Mouse (Mus musculus) testis, postnatal 14 days (tissue): ENCODE measurements around the gene Vwc2.

Experiments
- DNase-seq: peaks from one replicate; pipeline ENCODE4 v3.0.0; 2021; ENCODE audit warnings: low spot score

The Vwc2 gene

DNA sequence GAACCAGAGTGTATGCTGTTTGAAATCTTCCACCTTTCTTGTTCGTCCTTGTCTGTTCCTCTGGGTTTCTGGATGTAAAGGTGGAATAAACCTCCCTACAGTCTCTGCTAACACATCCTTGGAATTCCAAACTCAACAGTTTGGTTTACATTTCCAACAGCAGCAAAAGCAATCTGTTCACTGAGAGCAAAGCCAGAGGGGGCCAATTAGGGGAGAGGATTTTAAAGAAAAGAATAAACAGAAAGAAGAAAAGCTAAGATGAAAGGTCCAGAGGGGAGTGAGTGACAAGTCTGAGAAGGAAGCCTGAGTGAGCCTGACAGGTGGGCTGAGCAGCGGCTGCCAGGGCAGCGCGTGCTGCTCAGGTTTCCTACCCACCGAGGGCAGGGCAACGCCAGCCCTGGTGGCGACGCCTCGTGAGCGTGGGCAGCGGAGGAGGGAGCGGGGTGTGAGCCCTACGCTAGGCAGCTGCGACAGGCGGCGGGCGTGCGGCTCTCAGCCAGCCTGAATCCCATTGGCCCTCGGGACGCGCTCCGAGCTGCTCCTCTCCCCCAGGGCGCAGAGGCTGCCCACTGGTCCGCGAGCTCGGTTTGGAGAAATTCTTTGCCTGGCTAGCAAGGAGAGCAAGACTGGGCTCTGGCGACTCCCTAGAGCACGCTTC lies at the start of gene Vwc2:
TSS of gene Vwc2 (plus strand) at position 648 of the 658 bp plus-strand sequence.
- no peak for DNase-seq

DNA sequence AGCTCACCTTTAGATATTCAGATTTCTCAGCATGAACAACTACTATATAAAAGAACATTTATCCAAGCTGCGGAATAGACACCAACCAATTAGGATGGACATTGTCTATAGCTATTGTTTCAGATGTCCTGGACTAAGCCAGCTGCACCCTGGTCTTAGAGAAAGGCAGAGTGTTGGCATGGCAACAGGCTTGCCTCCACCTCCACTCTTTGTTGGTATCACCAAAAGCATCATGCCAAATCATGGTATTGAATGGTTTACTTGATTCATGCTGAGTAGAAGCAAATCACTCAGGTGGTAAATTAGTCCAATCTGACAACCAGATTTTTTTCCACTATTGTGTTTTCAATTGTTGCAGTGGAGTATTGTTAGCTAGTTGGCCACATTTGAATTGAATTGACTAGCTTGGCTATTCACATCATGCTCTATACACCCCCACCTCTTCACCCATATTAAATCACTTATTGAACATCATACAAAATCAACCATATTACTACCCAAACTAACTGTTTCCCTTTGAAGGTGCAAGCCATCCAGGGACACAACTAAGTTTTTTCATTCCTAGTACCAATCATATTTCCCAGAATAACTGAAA lies 25.8 kb upstream of the Vwc2 start:
- DNase-seq = no peak

DNA sequence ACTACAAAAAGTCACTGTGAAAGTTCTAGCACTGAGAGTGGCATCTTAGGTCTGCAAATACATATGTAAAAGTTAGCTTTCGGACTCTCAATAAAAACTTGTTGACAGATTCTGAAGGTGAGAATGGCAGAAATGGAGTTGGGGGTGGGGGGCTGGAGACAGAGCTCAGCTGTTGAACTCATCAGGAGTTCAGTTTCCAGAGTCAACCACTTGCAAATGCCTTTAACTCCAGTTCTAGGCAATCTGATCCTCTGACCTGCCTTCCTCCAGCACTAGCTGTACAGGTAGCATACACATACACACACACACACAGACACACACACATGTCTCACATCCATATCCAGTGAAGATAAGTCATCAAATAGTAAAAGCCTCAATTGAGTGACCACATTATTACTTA lies 16.4 kb upstream of the Vwc2 start:
- no peak for DNase-seq

DNA sequence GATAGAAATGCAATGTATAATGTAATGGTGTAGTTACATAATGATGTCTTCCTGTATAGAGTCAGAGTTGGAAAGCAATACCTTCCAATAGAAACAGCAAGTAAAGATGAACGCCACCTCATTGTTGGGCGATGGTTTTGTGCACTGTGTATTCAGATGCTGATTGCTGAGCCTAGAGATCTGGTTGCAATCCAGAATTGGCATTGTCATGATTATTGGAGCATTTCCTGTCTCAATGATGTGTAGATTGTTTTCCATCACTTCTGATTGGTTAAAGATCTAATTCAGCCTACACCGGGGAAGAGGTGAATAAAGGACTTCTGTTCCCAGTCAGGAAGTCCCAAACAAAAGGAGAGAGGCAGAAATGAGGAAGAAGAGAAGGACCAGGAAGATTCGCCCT lies 15.7 kb upstream of the Vwc2 start:
- DNase-seq = no peak

DNA sequence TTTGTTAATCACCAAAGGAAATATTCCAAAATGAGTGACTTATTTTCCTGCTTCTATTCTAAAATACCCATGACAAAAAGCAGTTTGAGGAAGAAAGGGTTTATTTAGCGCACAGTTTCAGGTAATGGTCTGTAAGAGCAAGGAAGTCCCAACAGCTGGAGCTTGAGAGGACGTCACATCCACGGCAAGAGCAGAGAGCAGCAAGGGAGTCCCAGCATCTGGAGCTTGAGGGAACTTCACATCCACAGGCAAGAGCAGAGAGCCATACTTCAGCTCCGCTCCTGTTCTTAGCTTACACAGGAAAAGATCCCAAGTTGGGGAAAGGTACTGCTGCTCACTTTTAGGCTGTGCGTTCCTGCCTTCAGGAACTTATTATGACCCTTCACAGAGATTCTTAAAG lies 15.0 kb upstream of the Vwc2 start:
- DNase-seq = no peak

DNA sequence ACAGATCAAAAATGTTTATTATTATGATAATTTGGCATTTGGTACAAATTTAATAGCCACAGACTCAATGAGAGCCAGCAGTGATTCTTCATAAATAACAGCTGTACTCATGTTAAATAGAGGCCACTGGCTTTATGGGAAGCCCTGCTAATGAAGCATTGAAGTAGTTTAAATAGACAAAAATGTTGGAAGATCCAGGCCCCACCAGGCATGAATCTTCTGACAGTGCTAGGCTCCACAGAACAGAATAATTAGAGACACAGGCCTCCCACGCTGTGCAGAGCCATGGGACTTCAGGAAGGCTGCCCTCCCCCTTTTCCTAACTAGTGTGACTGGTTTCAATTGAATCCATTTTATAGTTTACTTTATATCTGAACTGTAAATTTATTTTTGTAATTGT lies 11.8 kb upstream of the Vwc2 start:
- DNase-seq = no peak

DNA sequence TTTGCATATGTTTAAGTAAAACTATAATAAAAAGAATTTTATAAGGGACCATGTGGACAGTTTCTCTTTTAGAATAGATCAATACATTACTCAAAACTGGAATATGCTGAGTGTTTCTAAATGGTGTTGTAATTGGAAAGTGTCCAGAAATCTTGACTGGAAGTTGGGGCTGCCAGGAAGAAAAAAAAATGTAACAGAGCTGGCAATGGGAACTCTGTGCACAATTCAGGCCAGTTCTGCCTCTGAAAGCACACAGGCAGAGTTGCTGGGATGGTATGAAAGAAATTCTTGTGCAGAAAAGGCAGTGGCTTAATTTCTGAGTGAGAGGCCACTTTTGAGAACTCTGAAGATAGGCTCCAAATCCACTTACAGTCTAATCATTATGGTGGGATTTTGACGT lies 11.4 kb upstream of the Vwc2 start:
- DNase-seq = no peak

DNA sequence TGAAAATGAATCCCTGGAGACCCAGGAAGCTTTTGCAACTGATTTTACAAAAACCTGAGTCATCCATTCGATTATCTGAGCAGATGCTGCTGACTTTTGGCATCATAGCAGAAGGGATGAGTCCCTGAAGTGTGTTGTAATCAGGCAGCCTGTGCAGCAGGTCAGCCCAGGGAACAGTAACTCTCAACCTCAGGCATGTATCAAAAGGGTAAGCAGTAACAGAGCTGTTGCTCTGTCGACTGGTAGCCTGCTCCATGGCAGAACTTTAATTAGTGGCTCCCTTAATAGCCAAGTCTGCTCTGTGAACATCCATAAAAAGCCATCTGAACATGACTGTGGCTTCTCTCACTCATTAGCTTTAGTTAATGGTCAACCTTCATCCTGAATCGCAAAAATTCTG lies 5.1 kb upstream of the Vwc2 start:
- no peak for DNase-seq

DNA sequence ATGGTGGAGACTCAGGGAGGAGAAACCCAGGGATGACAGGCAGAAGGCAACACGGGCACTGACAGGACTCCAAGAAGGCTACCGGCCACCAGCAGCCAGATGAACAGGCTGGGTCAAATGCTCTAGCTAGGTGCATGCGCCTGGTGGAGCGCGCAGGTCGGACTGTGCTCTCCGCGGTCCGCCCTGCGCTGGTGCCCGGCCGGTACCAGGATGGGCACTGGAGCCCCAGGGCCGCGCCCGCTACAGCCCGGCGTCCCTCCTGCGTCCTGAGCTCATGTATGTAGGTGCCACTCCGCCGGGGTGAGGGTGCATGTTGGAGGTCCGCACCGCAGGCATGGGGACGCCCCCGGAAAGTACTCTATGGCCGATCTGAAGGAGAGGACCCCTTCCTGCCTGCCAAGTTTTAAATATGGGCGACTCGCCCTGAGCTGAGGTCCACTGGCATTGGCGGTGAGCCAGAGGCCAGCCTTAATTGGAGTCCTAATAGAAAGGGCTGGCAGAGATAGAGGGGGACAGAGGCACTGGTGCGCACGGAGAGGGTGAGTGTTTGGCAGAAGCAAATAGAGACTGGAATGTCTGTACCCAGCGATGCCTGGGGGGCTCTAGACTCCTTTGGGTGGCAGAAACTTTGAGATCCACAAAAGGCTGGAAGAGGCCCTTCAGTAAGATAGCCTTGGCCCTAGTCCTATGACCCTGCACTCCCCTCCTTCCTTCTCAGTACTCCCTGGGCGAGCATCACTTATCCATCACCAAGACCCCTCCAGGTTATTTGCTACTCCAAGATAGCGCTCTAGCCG lies 409 bp downstream of the Vwc2 start:
- DNase-seq = no peak

DNA sequence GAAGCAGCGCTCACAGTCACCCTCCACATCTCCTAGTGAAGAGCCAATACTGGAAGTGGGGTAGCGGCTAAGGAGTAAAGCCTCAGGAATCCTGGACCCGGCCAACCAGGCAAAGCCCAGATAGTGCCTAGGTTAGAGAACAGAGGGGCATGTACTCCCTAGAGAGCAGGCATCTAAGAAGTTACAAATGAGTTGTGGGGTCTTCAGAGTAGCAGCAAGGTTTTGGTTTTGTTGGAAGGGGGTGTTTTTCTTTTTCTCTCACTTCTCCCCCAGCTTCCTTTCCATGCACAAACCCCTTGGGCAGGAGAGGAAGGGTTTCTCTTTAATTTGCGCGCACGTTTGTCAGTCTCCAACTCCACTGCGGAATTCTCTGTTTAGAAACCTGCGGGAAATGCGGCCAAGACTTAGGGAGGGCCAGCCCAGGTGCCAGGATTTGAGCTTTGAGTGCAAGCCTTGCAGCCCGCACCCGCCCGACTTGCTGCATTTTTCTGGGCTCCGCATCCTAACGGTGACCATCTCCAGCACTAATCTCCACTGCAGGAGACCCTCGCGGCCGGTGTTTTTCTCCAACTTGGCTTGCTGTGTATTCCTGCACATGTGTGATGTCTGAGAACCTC lies 1.1 kb downstream of the Vwc2 start:
- DNase-seq = no peak

DNA sequence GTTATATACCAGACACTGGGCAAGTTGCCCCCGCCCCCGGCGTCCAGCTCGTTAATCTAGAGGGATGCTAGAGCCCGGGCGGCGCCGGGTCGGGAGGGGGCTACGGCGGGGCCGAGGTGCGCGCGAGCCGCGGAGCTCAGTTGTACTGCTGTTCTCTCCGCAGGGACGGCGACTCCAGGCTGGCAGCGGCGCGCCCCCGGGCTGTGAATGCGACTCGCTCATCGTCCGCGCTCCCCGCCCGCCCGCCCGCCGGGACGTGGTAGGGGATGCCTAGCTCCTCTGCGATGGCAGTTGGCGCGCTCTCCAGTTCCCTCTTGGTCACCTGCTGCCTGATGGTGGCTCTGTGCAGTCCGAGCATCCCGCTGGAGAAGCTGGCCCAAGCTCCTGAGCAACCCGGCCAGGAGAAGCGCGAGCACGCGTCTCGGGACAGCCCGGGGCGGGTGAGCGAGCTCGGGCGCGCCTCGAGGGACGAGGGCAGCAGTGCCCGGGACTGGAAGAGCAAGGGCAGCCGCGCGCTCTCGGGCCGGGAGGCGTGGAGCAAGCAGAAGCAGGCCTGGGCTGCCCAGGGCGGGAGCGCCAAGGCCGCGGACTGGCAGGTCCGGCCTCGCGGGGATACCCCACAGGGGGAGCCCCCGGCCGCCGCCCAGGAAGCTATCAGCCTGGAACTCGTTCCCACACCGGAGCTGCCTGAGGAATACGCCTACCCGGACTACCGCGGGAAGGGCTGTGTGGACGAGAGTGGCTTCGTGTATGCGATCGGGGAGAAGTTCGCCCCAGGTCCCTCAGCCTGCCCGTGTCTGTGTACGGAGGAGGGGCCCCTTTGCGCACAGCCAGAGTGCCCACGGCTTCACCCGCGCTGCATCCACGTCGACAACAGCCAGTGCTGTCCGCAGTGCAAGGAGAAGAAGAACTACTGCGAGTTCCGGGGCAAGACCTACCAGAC lies 1.9 kb downstream of the Vwc2 start:
- peak; percentile 8 for DNase-seq

DNA sequence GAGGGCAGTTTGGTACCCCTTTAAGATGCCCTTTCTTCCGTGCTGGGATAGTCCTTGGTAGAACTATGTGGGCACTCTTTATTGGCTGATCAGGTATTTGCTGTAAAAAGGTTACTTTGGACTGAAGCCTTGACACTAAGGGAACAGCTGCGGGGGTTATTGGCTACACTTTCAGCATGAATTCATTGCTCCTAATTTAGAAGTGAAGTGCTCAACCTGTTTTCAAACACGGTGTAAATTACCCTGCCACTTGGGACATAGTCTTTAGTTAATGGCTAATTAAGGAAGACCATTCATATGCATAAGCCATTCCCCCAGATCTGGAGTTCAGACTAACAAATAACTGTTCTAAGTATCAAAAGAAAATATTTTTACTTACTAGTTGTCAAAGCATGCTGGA lies 2.7 kb downstream of the Vwc2 start:
- DNase-seq = no peak

DNA sequence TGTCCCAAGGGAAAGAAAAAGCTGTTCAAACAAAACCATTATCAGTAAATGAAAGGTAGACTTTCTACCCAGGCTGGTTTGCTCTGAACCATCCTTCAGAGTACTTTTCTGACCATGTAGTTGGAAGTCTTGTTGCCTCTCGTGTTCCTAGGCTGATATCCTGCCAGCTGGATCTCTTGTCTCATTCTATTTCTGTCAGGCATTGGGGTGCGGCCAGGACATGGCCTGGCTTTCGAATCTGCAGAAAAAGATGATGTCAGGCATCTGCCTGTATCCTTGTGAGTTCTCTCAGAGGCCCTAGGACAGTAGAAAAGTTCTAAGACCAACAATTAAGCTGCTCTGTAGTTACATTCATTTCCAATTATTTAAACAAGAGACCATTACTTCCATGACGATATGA lies 8.8 kb downstream of the Vwc2 start:
- no peak for DNase-seq

DNA sequence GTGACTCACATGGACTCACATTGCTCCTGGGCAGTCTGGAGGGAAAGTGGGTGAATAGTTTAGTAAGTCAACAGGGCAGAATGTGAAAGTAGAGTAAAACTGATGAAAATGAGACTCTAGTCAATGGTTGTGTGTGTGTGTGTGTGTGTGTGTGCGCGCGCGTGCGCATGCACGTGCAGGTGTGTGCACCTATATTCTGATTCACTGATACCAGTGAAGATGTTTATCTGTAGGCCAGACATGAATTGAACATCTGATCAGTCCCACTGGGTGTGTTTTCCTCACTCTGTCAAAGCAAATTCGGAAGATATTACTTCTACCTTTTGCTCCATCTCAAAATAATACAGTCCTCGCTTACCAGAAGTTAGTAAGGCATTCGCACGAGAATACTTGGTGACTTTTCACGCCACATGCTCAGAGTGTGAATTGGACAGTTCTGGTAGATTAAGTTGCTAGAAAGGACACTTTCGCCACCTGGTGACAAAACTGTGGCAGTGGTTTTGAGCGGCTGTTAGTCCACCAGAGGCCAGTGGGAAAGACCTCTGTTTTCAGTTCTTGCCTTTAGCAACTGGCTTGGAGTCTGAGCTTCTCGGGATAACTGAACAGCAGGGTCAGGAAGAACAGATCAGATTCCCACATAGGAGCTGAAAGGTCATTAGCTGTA lies 17.5 kb downstream of the Vwc2 start:
- no peak for DNase-seq

DNA sequence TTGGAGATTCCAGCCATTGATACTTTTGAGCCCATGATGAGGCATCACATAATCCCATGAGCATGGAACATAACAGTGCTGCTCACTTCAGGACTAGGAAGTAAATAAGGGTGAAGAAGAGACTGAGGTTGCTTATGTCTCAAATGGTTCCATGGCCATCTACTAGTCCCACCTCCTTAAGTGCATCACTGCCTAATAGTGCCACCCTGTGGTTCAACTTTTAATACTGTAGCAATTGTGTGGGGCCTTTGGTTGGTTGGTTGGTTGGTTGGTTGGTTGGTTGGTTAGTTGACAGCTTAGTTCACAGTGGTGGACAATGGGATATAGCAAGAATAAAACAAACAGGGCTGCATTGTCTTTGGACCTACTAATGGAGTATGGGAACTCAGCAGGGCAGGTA lies 26.6 kb downstream of the Vwc2 start:
- no peak for DNase-seq

DNA sequence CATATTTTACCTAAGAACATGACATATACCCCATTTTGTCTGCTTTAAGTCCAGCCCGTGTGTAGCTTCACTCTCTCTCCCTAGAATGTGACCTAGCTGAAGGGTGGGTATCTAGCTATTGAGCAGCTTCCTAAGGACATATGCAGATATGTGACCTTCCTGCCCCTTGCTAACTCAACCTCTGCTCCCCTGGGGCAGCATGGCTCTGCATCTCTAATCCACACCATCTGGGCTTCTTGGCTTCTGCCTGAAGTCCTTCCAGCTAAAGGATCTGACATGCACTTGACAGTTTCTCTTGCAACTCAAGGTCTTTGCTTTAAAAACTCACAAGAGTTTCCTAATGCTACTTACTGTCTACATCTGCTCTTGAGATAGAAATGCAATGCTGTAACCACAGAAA lies 38.7 kb downstream of the Vwc2 start:
- no peak for DNase-seq

DNA sequence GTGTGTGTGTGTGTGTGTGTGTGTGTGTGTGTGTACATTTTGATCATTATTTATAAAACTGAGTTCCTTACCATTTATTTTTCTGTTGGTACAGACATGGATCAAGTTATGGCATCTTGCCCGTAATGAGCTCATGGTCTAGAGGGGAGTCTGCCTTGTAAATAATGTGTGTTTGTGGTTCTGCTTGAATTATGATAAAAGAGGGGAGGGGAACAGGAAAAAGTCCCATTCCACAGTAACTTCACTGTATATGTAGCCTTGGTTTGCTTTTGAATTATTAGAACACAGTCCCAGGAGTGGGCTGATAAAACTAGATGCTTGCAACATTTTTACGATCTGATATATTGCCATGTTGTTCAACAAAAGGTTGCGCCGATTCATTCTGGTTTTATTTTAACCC lies 57.4 kb downstream of the Vwc2 start:
- DNase-seq = no peak

DNA sequence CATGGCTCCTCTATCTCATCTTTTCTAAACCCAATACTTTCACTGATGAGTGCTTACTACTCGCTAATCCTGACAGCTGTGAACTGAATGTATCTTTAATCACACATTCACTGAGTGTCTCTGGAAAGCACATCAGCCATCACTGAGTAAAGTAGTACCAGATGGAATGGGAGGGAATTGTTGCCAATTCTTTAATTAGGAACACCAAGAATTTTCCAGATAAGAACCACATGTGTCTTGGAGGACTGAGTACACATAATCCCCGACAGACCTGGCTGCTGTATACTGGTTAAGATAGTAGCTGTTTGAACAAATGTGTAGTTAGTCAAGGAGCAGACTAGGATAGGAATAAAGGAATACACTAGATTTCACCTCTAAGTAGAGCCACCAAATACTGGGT lies 61.2 kb downstream of the Vwc2 start:
- DNase-seq = no peak

DNA sequence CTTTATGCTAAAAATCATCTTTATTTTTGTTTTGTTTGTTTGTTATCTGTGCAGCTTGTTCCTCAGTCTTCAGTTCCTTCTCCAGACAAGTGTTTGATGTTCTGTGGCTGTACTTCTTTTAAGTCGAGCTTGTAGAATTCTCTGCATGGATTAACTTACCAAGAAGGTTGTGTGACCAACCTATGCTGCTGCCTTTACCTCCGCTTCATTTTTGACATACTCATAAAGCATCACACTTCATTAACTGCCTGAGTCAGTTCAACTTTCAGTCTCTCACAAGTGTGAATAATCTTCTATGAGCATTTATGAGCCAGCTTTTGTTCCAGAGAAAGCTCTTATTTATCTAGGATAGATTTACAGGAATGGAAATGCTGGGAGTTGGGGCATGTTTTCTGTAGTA lies 68.7 kb downstream of the Vwc2 start:
- no peak for DNase-seq

DNA sequence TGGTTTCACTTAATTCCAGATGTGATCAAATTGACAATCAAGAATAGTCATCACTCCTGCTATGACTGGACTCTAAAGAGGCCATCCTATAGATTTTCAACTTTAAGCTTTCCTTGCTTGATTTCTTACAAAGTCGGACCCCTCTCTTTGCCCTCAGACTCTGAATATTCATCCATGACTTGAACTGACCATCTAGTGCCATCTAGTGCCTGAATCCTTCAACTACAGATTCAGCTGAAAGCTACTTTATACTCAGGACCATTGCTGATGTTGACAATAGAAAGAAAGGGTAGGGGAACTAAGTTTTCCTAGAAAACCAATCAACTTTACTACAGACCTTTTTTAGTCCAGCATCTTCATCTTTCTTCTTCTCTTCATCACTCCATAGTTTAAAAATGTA lies 109.1 kb downstream of the Vwc2 start:
- no peak for DNase-seq

DNA sequence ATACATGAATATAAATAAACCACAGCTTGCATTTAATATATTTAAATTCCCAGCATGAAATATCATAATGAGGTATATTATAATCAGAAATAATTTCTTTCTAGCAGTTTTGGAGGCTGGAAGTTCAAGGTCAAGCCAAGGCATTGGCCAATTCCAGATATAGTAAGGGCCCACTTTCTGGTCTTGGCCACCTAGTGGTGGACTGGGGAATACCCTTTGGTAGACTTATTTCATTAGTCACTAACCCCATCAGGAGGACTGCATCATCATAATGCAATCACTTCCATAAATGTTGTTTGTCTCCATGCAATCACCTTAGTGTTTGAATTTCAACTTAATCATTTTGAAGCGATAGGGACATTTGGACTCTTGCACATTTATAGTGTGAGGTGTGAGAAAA lies 125.3 kb downstream of the Vwc2 start:
- no peak for DNase-seq
